25 mouse cellular contexts compared by ENCODE assay signal in genomic region chrX:162976194-162976593, GRCm38 (mm10). TPM values are rescaled to one million over a fixed set of nuclear protein-coding genes. Genes with fewer than 3 reads are reported as not detected.
DNase-seq lines count a peak whose midpoint lies in the region; ATAC-seq and TF ChIP-seq lines count a peak whose summit lies in the region.
"Had no signal": no experiment of that assay in that cellular context is flagged by ENCODE, and none has a peak within 500 bp of the region (broad histone marks: within the 10 kb centered on the region; RNA-seq: fewer than 3 reads in every experiment).

No protein-coding gene starts in this region.

- no peaks in the 10 kb centered on the region for H3K9me3 ChIP-seq in liver, postnatal 0 days (ENCODE audit: low read length)
- H3K9me3 ChIP-seq: embryonic facial prominence, embryonic 12.5 days; embryonic facial prominence, embryonic 15.5 days; forebrain, embryonic 12.5 days; forebrain, embryonic 15.5 days; heart, embryonic 12.5 days; heart, embryonic 15.5 days; hindbrain, embryonic 15.5 days had no signal

- H3K4me1 ChIP-seq in thymus, adult 2 months (replicated peaks; ENCODE audit: control insufficient read depth, insufficient read depth, low read length): no peaks in the 10 kb centered on the region
- no peaks in the 10 kb centered on the region for H3K4me1 ChIP-seq in liver, postnatal 0 days (ENCODE audit: insufficient read depth)
- H3K4me1 ChIP-seq: embryonic facial prominence, embryonic 12.5 days; embryonic facial prominence, embryonic 15.5 days; forebrain, embryonic 12.5 days; forebrain, embryonic 15.5 days; heart, embryonic 12.5 days; heart, embryonic 15.5 days; hindbrain, embryonic 15.5 days had no signal

- no peak for TF ChIP-seq POLR2A in thymus, adult 2 months (IDR thresholded peaks at IDR 0.05; ENCODE audit: control insufficient read depth, extremely low read depth, insufficient read depth, low read length, poor library complexity)

- H3K4me3 ChIP-seq in thymus, adult 2 months (ENCODE audit: control insufficient read depth, insufficient read depth, low read length): no peak overlapping the region
- no peak overlapping the region for H3K4me3 ChIP-seq in liver, postnatal 0 days (ENCODE audit: low read depth, low read length)
- H3K4me3 ChIP-seq: embryonic facial prominence, embryonic 12.5 days; embryonic facial prominence, embryonic 15.5 days; forebrain, embryonic 12.5 days; forebrain, embryonic 15.5 days; heart, embryonic 12.5 days; heart, embryonic 15.5 days; hindbrain, embryonic 15.5 days had no signal

- H3K27me3 ChIP-seq in thymus, adult 2 months (ENCODE audit: control insufficient read depth, insufficient read depth, low read length): no peaks in the 10 kb centered on the region
- H3K27me3 ChIP-seq in liver, postnatal 0 days (ENCODE audit: insufficient read depth, low read length): no peaks in the 10 kb centered on the region
- H3K27me3 ChIP-seq: embryonic facial prominence, embryonic 12.5 days; embryonic facial prominence, embryonic 15.5 days; forebrain, embryonic 15.5 days; heart, embryonic 12.5 days; heart, embryonic 15.5 days; hindbrain, embryonic 15.5 days had no signal

- H3K27ac ChIP-seq in thymus, adult 2 months (ENCODE audit: control insufficient read depth, insufficient read depth, low read length): no peak overlapping the region
- no peak overlapping the region for H3K27ac ChIP-seq in liver, postnatal 0 days (ENCODE audit: low read depth)
- H3K27ac ChIP-seq: embryonic facial prominence, embryonic 12.5 days; embryonic facial prominence, embryonic 15.5 days; forebrain, embryonic 12.5 days; forebrain, embryonic 15.5 days; heart, embryonic 15.5 days; hindbrain, embryonic 15.5 days had no signal

- TF ChIP-seq EP300 in liver, postnatal 0 days (IDR thresholded peaks at IDR 0.05; ENCODE audit: low read depth): no peak

- peak; percentile 88 for ATAC-seq in activated CD4-positive, CD25-positive, alpha-beta regulatory T cell, adult 4 months
- no peak for ATAC-seq in liver, postnatal 0 days
- ATAC-seq: forebrain, embryonic 15.5 days; intestine, embryonic 16.5 days had no signal

- DNase-seq in thymus, postnatal 14 days: peak; percentile 3
- no peak for DNase-seq in thymus, adult 2 months
- DNase-seq in naive thymus-derived CD4-positive, alpha-beta T cell, adult 2 months (ENCODE audit: low read depth): peak; percentile 16
- no peak for DNase-seq in kidney, postnatal 4 days
- no peak for DNase-seq in liver, postnatal 0 days
- DNase-seq: adrenal gland, adult 2 months; adrenal gland, postnatal 14 days; cerebellum, adult 11 months; cerebellum, adult 2 months; cerebellum, adult 9-11 months; cerebellum, postnatal 25 days; gastrocnemius, postnatal 25 days; heart, adult 18-20 months; heart, postnatal 14 days; heart, postnatal 4 days had no signal

- H3K36me3 ChIP-seq in thymus, adult 2 months (ENCODE audit: control insufficient read depth, insufficient read depth, low read length): no peaks in the 10 kb centered on the region
- H3K36me3 ChIP-seq in liver, postnatal 0 days (replicated peaks; ENCODE audit: insufficient read depth, low read length): no peaks in the 10 kb centered on the region
- H3K36me3 ChIP-seq: embryonic facial prominence, embryonic 12.5 days; forebrain, embryonic 12.5 days; forebrain, embryonic 15.5 days; heart, embryonic 12.5 days; heart, embryonic 15.5 days; hindbrain, embryonic 15.5 days had no signal

- WGBS in thymus, adult 2 months: 84% methylated on average over 3 of the region's 3 CpGs
- 64% methylated on average over 3 of the region's 3 CpGs for WGBS in liver, postnatal 0 days (ENCODE audit: insufficient replicate concordance)

- no peak overlapping the region for H3K4me2 ChIP-seq in liver, postnatal 0 days (ENCODE audit: low read depth, low read length)
- H3K4me2 ChIP-seq: embryonic facial prominence, embryonic 12.5 days; embryonic facial prominence, embryonic 15.5 days; forebrain, embryonic 12.5 days; forebrain, embryonic 15.5 days; heart, embryonic 12.5 days; heart, embryonic 15.5 days; hindbrain, embryonic 15.5 days had no signal

- no peak overlapping the region for H3K9ac ChIP-seq in liver, postnatal 0 days (replicated peaks)
- H3K9ac ChIP-seq: embryonic facial prominence, embryonic 12.5 days; embryonic facial prominence, embryonic 15.5 days; forebrain, embryonic 12.5 days; forebrain, embryonic 15.5 days; heart, embryonic 12.5 days; heart, embryonic 15.5 days; hindbrain, embryonic 15.5 days had no signal

- no peak for TF ChIP-seq CTCF in thymus, adult 2 months (IDR thresholded peaks at IDR 0.05; ENCODE audit: borderline replicate concordance, control insufficient read depth, extremely low read depth, insufficient read depth, low read length, poor library complexity)
- TF ChIP-seq CTCF in liver, postnatal 0 days (IDR thresholded peaks at IDR 0.05; ENCODE audit: low read depth): no peak

RNA-seq across cellular contexts. Expression of gene S100g, which starts 11.8 kb away (rescaled TPM):
- polyA plus RNA-seq in thymus, adult 2 months (2012; rRNA removed): 1.4 and 3.1 TPM in 2 replicates
- 1 to 10 TPM in 1 of 2 experiments, not detected in 1; 1.2 TPM for polyA plus RNA-seq in activated CD4-positive, CD25-positive, alpha-beta regulatory T cell, adult 4 months (2017; shearing (Covaris generic))
- 10.9 and 12.5 TPM in 2 replicates for polyA plus RNA-seq in liver, postnatal 0 days (2015; fragmentation: Nextera tagmentation; extraction: Ambion mirVana)
- polyA plus RNA-seq: adrenal gland, adult 2 months; embryonic facial prominence, embryonic 12.5 days; forebrain, embryonic 12.5 days; heart, embryonic 15.5 days; hindbrain, embryonic 11.5 days had no signal

Comparison
In these comparisons a context has a peak if more than half of its experiments do, and no peak if none do; other contexts are left out.
1. DNase-seq: peak in thymus, postnatal 14 days (single experiment) and naive thymus-derived CD4-positive, alpha-beta T cell, adult 2 months (single experiment); none in thymus, adult 2 months (single experiment), kidney, postnatal 4 days (0 of 2) and liver, postnatal 0 days (single experiment).